Mouse (Mus musculus) spleen, postnatal 4 days (tissue): ENCODE data around the gene Egln3.

ENCODE experiments used
- DNase-seq, 2 experiments: peaks; one replicate each; pipeline ENCODE4 v3.0.0; 2022; ENCODE audit warnings: low spot score in 2 of 2

The Egln3 gene

DNA sequence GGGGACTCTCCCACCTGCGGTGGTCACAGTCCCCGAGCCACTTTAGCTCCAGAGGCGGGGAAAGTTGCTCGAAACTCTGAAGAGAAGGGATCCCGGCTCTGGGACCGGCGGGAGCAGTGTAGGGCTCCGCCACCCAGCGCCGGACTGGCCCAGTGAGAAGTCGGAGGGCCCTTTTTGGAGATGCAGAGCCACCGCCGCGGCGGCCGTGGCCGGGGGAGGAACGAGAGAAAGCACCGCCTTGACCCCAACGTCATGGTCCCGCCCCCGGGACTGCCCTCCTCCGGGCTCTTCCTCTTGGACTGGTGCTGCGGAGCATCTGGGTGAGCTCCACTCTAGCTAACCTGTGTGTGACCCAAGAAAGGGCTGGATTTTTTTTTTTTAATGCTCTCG is at the start of gene Egln3:
TSS of gene Egln3 (minus strand) at position 205 of the 390 bp plus-strand sequence.
- DNase-seq, result peak; percentile 77 to 89

DNA sequence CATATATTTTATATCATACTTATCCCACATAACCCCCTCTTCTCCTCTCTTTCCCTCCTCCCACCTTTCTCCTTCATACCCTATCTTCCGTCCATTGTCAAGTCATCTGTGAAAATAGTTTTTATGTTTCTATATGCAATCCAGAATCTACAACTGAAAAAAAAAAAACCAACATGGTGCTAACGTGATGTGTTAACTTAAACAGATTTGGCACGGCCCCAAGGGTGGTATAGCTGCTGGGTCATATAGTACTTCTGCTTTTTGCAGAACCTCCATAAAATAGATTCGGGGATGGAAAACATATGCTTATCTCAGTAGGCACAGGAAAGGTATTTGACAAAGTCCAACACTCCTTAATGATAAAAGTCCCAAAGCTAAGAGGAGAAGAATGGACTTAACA is 49.8 kb upstream of the Egln3 start:
- no peak for DNase-seq

- no peak for DNase-seq
Measured at GRCm38 (mm10) chr12:54251942-54252400, 48.3 kb upstream of the Egln3 start.

GRCm38 (mm10) chr12:54247835-54248234 is 44.2 kb upstream of the Egln3 start:
- no peak for DNase-seq

DNA sequence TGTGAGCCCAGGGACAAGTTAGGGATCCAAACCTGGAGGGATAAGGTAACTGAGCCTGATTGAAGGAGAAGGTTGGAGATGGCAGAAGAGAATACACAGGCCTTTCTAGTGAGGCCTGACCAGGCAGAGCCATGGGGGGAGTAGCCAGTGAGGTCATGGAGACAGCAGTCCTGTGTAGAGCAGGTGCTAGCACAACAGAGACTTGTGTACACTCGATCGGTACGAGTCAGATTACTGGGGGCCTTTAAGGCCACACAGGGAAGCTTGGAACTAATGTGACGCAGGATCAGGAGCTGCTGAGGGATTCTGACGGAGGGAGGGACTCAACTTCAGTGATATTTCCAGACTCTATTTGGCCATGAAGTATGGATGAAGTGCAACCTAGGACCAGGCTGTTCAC is 39.5 kb upstream of the Egln3 start:
- no peak for DNase-seq

DNA sequence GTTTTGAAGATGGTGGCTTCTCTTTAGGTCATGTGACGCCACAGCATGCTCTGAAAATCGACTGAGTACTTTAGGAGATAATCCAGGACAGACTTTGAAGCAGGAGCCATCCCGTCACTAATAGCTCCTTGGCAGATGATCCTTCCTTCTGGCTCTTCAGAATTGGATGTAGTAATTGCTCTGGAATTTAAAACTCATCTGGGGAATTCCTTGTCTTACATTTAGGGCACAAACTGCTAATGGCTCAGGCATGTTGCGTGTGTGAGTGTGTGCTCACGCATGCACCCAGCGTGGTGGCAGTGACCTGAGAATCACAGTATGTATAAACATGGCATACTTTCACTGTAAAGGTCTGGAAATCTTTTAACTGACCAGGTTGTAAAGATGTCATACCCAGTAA is 38.3 kb upstream of the Egln3 start:
- no peak for DNase-seq

- DNase-seq, result no peak
Measured at GRCm38 (mm10) chr12:54233794-54234193, 30.1 kb upstream of the Egln3 start.

DNA sequence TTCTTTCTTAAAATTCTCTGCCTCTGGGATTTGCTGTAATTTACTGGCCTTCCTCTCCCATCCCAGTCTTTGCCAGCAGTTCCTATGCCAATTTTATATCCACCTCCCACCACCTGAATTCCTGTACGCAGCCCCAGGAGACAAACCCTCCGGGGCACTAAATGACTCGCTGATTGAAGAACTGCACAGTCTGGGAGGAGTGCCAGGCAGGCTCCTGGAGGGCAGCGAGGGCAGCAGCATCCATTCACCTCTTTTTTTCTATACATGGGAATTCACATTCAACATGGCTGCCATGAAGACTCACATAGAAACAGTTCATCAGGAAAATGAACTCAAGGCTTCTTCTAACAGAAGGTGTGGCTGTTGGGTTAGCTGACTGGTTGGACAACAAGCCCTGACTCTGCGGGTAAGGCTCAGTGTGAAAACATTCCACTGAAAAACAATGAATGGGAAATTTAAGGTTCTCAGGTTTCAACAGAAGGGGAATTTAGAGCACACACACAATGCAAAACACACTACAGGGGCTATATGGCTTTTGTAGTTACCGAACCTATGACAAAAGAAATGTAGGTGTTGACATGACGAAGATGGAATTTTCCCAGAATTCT is 29.4 kb upstream of the Egln3 start:
- no peak for DNase-seq

GRCm38 (mm10) chr12:54232456-54232855 is 28.8 kb upstream of the Egln3 start:
- no peak for DNase-seq

- DNase-seq, result no peak
Measured at GRCm38 (mm10) chr12:54227551-54227950, 23.9 kb upstream of the Egln3 start.

DNA sequence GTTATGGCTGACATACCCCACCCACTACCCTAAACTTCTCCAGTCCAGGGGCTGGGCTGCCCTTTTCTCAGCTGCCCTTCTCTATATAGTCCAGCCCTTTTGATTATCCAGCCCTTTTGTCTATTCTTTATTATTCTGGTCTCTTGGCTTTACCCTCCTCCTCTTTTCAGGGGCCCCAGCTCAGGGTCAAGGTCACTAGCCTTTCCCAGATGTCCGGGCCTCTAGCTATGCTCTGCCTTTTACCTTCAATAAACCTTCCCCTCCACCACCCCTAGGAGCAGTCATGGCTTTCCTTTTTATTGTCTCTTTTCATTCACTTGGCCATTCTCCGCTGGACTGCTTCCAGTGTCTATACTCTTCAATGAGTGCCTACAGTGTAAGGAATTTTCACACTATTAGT is 22.7 kb upstream of the Egln3 start:
- DNase-seq, result no peak

DNA sequence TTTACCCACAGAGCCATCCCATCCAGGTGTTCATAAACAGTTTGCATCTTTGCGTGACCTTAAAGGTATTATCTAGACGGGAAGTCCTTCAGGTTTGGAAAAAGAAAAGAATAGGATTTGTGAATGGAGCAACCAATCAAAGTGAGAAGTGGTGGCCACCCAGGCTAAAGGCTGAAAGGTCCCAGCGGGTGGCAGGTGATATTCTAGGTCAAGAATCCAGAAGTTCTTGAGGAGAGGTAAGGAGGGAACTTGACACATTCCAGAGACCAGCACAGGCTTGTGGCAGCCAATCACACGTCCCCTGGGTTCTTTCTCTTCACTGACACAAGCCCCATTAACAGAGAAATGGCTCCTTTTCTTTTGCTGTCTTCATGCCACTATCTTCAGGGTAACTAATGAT is 21.9 kb upstream of the Egln3 start:
- DNase-seq, result no peak

- DNase-seq, result no peak
Measured at GRCm38 (mm10) chr12:54225090-54225489, 21.4 kb upstream of the Egln3 start.

DNA sequence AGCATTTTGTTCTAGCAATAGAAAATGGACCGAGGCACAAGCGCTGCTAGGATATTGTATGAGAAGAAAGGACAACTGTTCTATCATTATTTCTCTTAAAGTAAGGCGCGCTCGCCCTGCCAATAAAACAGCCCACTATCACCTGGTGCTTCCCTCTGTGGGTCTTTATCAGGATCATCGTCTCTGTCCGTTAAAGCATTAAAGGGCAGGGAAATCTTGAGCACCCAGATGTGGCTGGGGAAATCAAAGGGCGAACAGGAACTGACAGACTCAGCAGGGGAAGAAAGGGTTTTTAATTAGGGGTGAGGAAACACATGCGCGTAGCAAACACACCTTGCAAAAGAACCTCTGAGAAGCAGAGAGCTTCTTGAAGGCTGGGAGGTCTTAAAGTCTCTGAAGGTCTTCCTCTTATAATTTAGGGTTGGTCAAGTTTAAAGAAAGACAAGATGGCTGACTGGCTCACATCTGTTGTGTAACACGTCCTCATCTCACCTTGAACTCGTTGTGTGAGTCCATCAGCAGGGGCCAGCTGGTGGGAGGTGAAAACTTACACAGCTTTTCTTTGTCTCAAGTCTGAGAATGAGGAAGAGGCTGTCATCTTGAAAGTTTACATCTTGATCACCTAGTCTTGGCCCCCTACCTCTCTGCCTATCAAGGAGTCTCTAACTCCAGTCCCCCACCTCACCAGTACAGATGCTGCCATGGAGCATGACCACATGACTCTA is 18.5 kb upstream of the Egln3 start:
- DNase-seq, result no peak

GRCm38 (mm10) chr12:54216673-54217072 is 13.0 kb upstream of the Egln3 start:
- no peak for DNase-seq

GRCm38 (mm10) chr12:54214426-54214825 is 10.8 kb upstream of the Egln3 start:
- no peak for DNase-seq

GRCm38 (mm10) chr12:54213871-54214270 is 10.2 kb upstream of the Egln3 start:
- DNase-seq, result no peak

- no peak for DNase-seq
Measured at GRCm38 (mm10) chr12:54213230-54213629, 9.6 kb upstream of the Egln3 start.

GRCm38 (mm10) chr12:54209182-54209563 is 5.5 kb upstream of the Egln3 start:
- no peak for DNase-seq

DNA sequence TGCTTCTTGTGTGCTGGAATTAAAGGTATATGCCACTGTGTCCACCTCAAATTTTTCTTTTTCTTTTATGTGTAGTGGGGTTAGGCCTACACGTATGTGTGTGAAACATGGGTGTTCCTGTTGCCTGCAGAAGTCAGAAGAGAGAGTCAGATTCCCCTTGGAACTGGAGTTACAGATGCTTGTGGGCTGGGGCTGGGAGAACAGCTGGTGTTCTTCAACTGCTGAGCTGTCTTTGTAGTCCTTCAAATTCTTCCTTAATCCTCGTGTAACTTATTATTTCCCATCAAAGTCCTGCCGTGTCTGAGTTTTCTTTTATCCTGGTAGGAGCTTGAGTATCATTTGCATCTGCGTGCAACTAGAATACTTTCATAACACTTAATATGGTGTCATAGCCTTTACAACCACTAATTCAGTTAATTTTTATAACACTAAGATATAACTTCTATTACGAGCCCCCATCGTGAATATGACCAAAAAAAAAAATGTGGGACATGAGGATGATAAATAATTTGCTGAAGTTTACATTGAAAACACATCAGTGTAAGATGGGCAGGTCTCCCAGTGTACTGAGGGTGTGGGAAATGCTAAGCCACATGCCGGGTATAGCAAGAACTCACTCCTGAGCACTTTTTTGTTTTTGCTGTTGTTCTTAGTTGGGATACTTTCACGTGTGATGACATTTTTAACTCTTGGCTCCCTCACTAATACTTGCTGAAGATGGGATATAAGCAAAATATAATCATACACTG is 4.9 kb upstream of the Egln3 start:
- no peak for DNase-seq

DNA sequence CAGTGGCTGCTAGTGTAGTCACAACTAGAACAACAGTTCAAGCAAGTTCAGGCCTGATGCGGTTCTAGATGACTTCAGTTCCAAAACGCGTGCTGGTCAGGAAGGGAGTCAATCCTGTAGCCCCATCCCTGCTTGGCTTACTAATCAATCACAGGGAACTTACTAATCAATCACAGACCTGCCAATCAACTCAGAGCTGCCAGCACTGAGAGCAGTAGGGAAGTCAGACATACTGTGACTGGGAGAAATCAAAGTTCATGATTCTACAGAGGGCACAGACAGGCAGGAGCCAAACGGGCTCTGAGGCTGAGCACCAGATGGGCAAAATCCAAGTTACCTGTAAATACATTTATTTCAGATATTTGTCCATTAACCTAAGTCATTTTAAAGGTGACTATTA is 2.1 kb upstream of the Egln3 start:
- no peak for DNase-seq

DNA sequence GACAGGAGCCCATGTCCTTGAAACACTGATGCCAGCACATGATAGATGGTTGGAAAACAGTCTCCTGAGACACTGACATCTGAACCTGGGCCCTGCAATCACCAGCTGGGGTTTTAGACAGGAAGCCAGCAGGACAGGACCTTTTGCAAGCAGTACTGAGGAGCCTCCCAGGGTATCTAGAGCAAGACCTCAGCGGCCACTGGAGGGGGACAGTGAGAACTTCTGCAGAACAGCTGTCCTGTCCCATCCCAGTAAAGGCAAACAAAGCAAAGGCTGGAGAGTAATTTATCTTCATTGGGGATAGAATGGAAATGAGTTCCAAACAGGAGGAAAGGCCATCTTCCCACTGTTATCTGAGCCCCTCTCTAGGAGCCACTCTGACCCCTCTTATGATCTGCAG is 1.5 kb upstream of the Egln3 start:
- DNase-seq, result peak; percentile 51 to 74
